Mouse (Mus musculus) thymus, adult 2 months (tissue): ENCODE measurements around the gene Chst1.

ENCODE experiments used
- CTCF ChIP-seq: fragments of 200-500 bp; IDR thresholded peaks from 2 replicates; pipeline ENCODE4 v1.5.1; 2012; ENCODE audit warnings: mild to moderate bottlenecking, control low read depth, low read length, moderate library complexity, borderline replicate concordance; ENCODE audit not compliant: control insufficient read depth, poor library complexity, insufficient read depth; ENCODE audit errors: extremely low read depth
- POLR2A ChIP-seq: fragments of 200-500 bp; IDR thresholded peaks from 2 replicates; pipeline ENCODE4 v1.6.1; 2012; ENCODE audit warnings: mild to moderate bottlenecking, low read length, control low read depth, moderate library complexity; ENCODE audit not compliant: control insufficient read depth, poor library complexity, insufficient read depth; ENCODE audit errors: extremely low read depth

GRCm38 (mm10) chr2:92645282-92646037 is 46.0 kb downstream of the Chst1 start:
- TF ChIP-seq CTCF (no peak), POLR2A (no peak)
